Mouse (Mus musculus) MEL (cell line): ENCODE data around the gene Ndufb4. TPM values are rescaled to one million over a fixed set of nuclear protein-coding genes. Genes with fewer than 3 reads are reported as not detected.
A peak's percentile ranks its signal among the peaks of the same experiment; 100 is the strongest.

Source experiments
- DNase-seq: peaks from one replicate; pipeline ENCODE4 v3.0.0; 2011; ENCODE audit warnings: low read depth, low spot score
- H3K27ac ChIP-seq: 2 replicates; pipeline ENCODE4 v1.5.1; 2012; ENCODE audit warnings: low read depth, mild to moderate bottlenecking, control low read depth, low read length, moderate library complexity; ENCODE audit not compliant: control insufficient read depth
- H3K27me3 ChIP-seq, 2 experiments: fragments of 150-350 bp in 1 of 2; sonication (generic) in 1 of 2; 2 replicates each; pipeline ENCODE4 v1.6.1; 2012; ENCODE audit warnings: low read length in 2 of 2, mild to moderate bottlenecking in 2 of 2, improper control_type of control experiment in 1 of 2, moderate library complexity in 1 of 2; ENCODE audit not compliant: insufficient read depth in 2 of 2, control insufficient read depth in 1 of 2
- H3K36me3 ChIP-seq, 2 experiments: 2 replicates each; pipeline ENCODE4 v1.6.1; 2012 to 2014; ENCODE audit warnings: low read length in 2 of 2, improper control_type of control experiment in 1 of 2, inconsistent platforms in 1 of 2, mild to moderate bottlenecking in 1 of 2; ENCODE audit not compliant: insufficient read depth in 2 of 2, control insufficient read depth in 1 of 2
- H3K4me1 ChIP-seq, 2 experiments: fragments of 150-350 bp in 1 of 2; sonication (generic) in 1 of 2; 2 replicates each; pipeline ENCODE4 v1.6.1; 2012; ENCODE audit warnings: low read length in 2 of 2, improper control_type of control experiment in 1 of 2, mild to moderate bottlenecking in 1 of 2; ENCODE audit not compliant: insufficient read depth in 2 of 2, control insufficient read depth in 1 of 2
- H3K4me3 ChIP-seq, 2 experiments: fragments of 150-350 bp in 1 of 2; sonication (generic) in 1 of 2; 2 replicates each; pipeline ENCODE4 v1.5.1; 2012; ENCODE audit warnings: low read depth in 2 of 2, low read length in 2 of 2, mild to moderate bottlenecking in 2 of 2, moderate library complexity in 2 of 2, control low read depth in 1 of 2, improper control_type of control experiment in 1 of 2; ENCODE audit not compliant: control insufficient read depth in 1 of 2, insufficient read depth in 1 of 2
- H3K79me2 ChIP-seq: 2 replicates; pipeline ENCODE4 v1.6.1; 2012; ENCODE audit warnings: mild to moderate bottlenecking, low read length, moderate library complexity; ENCODE audit not compliant: control insufficient read depth, poor library complexity, insufficient read depth
- H3K9ac ChIP-seq: 2 replicates; pipeline ENCODE4 v1.6.1; 2012; ENCODE audit warnings: low read depth, mild to moderate bottlenecking, control low read depth, low read length, moderate library complexity; ENCODE audit not compliant: control insufficient read depth, poor library complexity, severe bottlenecking
- H3K9me3 ChIP-seq: fragments of 150-350 bp; sonication (generic); replicated peaks from 2 replicates; pipeline ENCODE4 v1.6.1; 2012; ENCODE audit warnings: mild to moderate bottlenecking, low read length, improper control_type of control experiment, moderate library complexity; ENCODE audit not compliant: insufficient read depth
- CHD1 ChIP-seq: IDR thresholded peaks from 2 replicates; pipeline ENCODE4 v1.6.1; 2012; ENCODE audit warnings: low read depth, mild to moderate bottlenecking, inconsistent platforms, low read length, improper control_type of control experiment
- ELF1 ChIP-seq: IDR thresholded peaks from 2 replicates; pipeline ENCODE4 v1.6.1; 2014; ENCODE audit warnings: low read depth, mild to moderate bottlenecking, inconsistent platforms, low read length, improper control_type of control experiment, moderate library complexity
- ETS1 ChIP-seq: IDR thresholded peaks from 2 replicates; pipeline ENCODE4 v1.6.1; 2012; ENCODE audit warnings: low read depth, mild to moderate bottlenecking, inconsistent platforms, low read length, improper control_type of control experiment, moderate library complexity
- GATA1 ChIP-seq: IDR thresholded peaks from 2 replicates; pipeline ENCODE4 v1.6.1; 2011; ENCODE audit warnings: low read depth, low read length, improper control_type of control experiment
- JUND ChIP-seq: IDR thresholded peaks from 2 replicates; pipeline ENCODE4 v1.6.1; 2011; ENCODE audit warnings: low read depth, mild to moderate bottlenecking, improper control_type of control experiment, low read length
- MAFK ChIP-seq: IDR thresholded peaks from 2 replicates; pipeline ENCODE4 v1.6.1; 2011; ENCODE audit warnings: low read depth, mild to moderate bottlenecking, low read length, improper control_type of control experiment, borderline replicate concordance
- MAX ChIP-seq: IDR thresholded peaks from 2 replicates; pipeline ENCODE4 v1.6.1; 2011; ENCODE audit warnings: low read length, improper control_type of control experiment
- MYB ChIP-seq: IDR thresholded peaks from 2 replicates; pipeline ENCODE4 v1.6.1; 2011; ENCODE audit warnings: mild to moderate bottlenecking, low read depth, low read length, improper control_type of control experiment
- MYC ChIP-seq: IDR thresholded peaks from 2 replicates; pipeline ENCODE4 v1.6.1; 2011; ENCODE audit warnings: low read depth, mild to moderate bottlenecking, low read length, improper control_type of control experiment, moderate library complexity
- NELFE ChIP-seq: IDR thresholded peaks from 2 replicates; pipeline ENCODE4 v1.6.1; 2011; ENCODE audit warnings: low read depth, low read length, improper control_type of control experiment
- POLR2A ChIP-seq, 2 experiments: IDR thresholded peaks; 2 replicates each; pipeline ENCODE4 v1.6.1; 2011 to 2012; ENCODE audit warnings: low read length in 2 of 2, mild to moderate bottlenecking in 2 of 2, control low read depth in 1 of 2, improper control_type of control experiment in 1 of 2, low read depth in 1 of 2, moderate library complexity in 1 of 2; ENCODE audit not compliant: control insufficient read depth in 1 of 2, insufficient read depth in 1 of 2, poor library complexity in 1 of 2
- POLR2AphosphoS2 ChIP-seq: IDR thresholded peaks from 2 replicates; pipeline ENCODE4 v1.6.1; 2011; ENCODE audit warnings: low read length, improper control_type of control experiment
- RAD21 ChIP-seq: IDR thresholded peaks from 2 replicates; pipeline ENCODE4 v1.6.1; 2011; ENCODE audit warnings: mild to moderate bottlenecking, low read depth, low read length, improper control_type of control experiment
- RCOR1 ChIP-seq: IDR thresholded peaks from 2 replicates; pipeline ENCODE4 v1.6.1; 2012; ENCODE audit warnings: low read depth, mild to moderate bottlenecking, inconsistent platforms, low read length, improper control_type of control experiment
- SIN3A ChIP-seq: IDR thresholded peaks from 2 replicates; pipeline ENCODE4 v1.6.1; 2012; ENCODE audit warnings: low read length, improper control_type of control experiment, inconsistent platforms
- SMC3 ChIP-seq: IDR thresholded peaks from 2 replicates; pipeline ENCODE4 v1.6.1; 2011; ENCODE audit warnings: low read depth, low read length, improper control_type of control experiment
- TCF12 ChIP-seq: IDR thresholded peaks from 2 replicates; pipeline ENCODE4 v1.6.1; 2014; ENCODE audit warnings: low read depth, mild to moderate bottlenecking, inconsistent platforms, low read length, improper control_type of control experiment, moderate library complexity
- ZC3H11A ChIP-seq: IDR thresholded peaks from 2 replicates; pipeline ENCODE4 v1.6.1; 2012; ENCODE audit warnings: low read depth, mild to moderate bottlenecking, inconsistent platforms, low read length, improper control_type of control experiment
- ZKSCAN1 ChIP-seq: IDR thresholded peaks from 2 replicates; pipeline ENCODE4 v1.6.1; 2012; ENCODE audit warnings: low read depth, mild to moderate bottlenecking, inconsistent platforms, low read length, improper control_type of control experiment, moderate library complexity
- polyA plus RNA-seq, 2 experiments: library from polyadenylated mRNA; stranded (reverse) in 1 of 2; unstranded in 1 of 2; fragments of >175 nt in 1 of 2; fragments of >200 nt in 1 of 2; gene quantifications; 2 replicates each; pipeline versions ENCODE4 v1.2.1 to v1.2.4; 2012; ENCODE audit warnings: low replicate concordance in 2 of 2, low read depth in 1 of 2; ENCODE audit not compliant: insufficient read length in 2 of 2, insufficient read depth in 1 of 2, missing spikeins in 1 of 2
- total RNA-seq: library from RNA; depleted of rRNA; stranded (reverse); fragments of 300-350 nt; gene quantifications from 2 replicates; pipeline ENCODE4 v1.2.3, GENCODE M21; 2012

Gene Ndufb4
- total and polyA plus RNA-seq, 3 experiments, result 28.9 to 48.0 TPM; not detected in 1

DNA sequence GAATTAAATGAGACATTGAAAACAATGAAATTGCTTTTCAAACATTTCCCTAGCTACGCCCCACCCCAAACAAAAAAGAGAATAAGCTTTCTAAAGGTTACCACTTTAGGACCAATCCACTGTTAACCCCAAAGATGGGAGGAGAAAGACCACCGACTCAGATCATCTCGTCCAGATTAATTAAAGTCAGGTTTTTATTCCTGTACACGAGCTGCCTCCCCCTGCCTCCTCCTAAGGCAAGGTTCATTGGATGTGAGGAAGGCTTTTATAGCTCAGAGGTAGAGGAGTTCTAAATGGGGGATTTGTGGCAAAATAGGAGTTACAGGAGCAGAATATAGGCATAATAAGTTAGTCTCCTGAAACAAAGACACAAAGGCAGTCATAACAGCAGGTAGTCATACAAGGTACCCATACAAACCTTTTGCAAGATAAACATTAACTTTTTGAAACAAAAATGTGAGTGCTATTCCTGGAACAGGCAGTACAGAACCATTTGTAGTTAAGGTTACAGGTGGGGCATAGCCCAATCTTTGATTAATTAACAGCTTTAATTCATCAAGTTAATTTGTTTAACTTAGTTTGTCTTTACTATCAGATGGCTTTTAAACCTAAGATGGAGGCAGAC is 690 bp upstream of the Ndufb4 start:
- peak overlapping the region in 1 of 2 experiments; percentile 25; a peak in 3 of 4 replicates for H3K4me3 ChIP-seq
- H3K9ac ChIP-seq, result peak overlapping the region; percentile 61
- H3K27ac ChIP-seq, result peak overlapping the region; percentile 77
- TF ChIP-seq RAD21, result no peak
- no peak for TF ChIP-seq NELFE
- no peak for TF ChIP-seq CHD1
- TF ChIP-seq TCF12, result no peak
- TF ChIP-seq ETS1, result no peak
- TF ChIP-seq ELF1, result no peak
- peaks cover 24% of the 10 kb centered on the region for H3K79me2 ChIP-seq
- H3K27me3 ChIP-seq, result no peaks in the 10 kb centered on the region
- peaks cover 4 to 21% of the 10 kb centered on the region in 2 experiments; a peak in 3 of 4 replicates for H3K36me3 ChIP-seq
- DNase-seq, result no peak
- H3K9me3 ChIP-seq, result no peaks in the 10 kb centered on the region
- peaks cover 5 to 9% of the 10 kb centered on the region in 2 experiments; a peak in 3 of 4 replicates for H3K4me1 ChIP-seq

DNA sequence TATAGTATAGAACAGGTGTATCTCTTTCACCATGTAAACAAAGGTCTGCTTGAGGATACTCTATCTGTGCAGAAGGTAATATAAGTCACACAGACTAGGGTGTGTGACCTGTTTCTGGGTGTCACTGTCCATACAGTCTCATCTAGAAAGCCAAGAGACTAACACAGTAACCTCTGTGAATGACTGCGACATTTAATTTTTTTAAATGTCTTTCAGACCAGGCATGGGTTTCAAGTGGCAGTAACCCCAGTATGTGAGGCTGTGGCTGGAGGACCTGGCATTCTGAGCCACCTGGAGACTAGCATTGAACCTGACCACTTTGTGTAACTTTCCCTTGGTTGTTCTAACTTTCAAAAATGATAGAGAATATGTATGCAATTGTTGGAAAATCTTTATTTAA is 1.2 kb downstream of the Ndufb4 start:
- Histone ChIP-seq H3K9me3 (no peaks in the 10 kb centered on the region), H3K9ac (peak overlapping the region; percentile 94), H3K27ac (no peak overlapping the region), H3K79me2 (peaks cover 26% of the 10 kb centered on the region), H3K4me1 (peaks cover 5 to 9% of the 10 kb centered on the region in 2 experiments; a peak in 3 of 4 replicates), H3K27me3 (no peaks in the 10 kb centered on the region), H3K36me3 (peaks cover 4 to 21% of the 10 kb centered on the region in 2 experiments; a peak in 3 of 4 replicates), H3K4me3 (peak overlapping the region; percentile 87 to 100)
- DNase-seq, result no peak
- TF ChIP-seq GATA1 (no peak), MAX (no peak), RCOR1 (no peak), SIN3A (no peak), CHD1 (no peak), ZKSCAN1 (no peak), JUND (no peak), TCF12 (no peak), ZC3H11A (no peak)

DNA sequence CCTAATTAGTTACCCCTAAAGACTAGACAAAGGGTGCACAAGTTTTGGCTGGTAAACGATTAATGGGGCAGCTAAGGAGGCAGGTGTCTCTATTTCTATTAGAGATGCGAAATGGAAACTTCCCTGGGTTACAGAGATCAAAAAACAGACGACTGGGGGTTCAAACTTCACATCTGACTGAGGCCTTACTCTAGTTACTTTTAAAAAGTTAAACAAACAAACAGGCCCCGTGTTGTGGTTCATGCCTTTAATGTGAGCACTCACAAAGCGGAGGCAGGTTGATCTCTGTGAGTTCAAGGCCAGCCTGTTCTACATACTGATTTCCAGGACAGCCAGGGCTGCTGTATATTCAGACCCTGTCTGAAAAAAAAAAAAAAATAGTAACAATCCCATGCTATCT is 1.6 kb downstream of the Ndufb4 start:
- Histone ChIP-seq H3K9me3 (no peaks in the 10 kb centered on the region), H3K4me3 (no peak overlapping the region), H3K27ac (no peak overlapping the region), H3K79me2 (peaks cover 26% of the 10 kb centered on the region), H3K27me3 (no peaks in the 10 kb centered on the region), H3K36me3 (peaks cover 4 to 21% of the 10 kb centered on the region in 2 experiments; a peak in 3 of 4 replicates), H3K4me1 (peaks cover 5 to 9% of the 10 kb centered on the region in 2 experiments; a peak in 3 of 4 replicates), H3K9ac (no peak overlapping the region)
- no peak for DNase-seq
- TF ChIP-seq MYB (no peak), POLR2AphosphoS2 (no peak), SMC3 (no peak), RCOR1 (no peak), MYC (no peak), POLR2A (IDR thresholded peaks at IDR 0.05; ENCODE audit: control insufficient read depth in 1 of 2, insufficient read depth in 1 of 2, low read depth in 1 of 2, low read length in 2 of 2, poor library complexity in 1 of 2) (no peak), MAFK (no peak)
